In the genomic region with DNA sequence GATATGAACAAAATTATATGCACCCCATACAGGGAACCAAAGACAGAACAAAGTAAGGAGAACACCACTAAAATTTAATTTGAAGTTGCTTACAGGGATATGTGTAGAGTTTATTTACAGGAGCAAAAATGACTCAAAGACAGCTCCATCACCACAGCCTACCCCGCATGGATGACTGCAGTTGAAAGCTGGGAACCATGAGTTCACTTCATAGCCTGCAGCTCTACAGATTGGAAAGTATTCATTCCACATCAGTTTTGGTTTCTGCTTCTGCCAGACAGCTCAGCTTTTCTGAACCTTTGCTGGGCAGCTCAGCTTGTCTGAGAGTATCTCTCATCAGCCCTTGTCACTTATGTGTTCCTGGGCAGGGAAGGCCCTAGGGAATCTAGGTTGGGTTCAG, we compare ENCODE assay signal across 16 mouse cellular contexts.
"Had no signal": no experiment of that assay in that cellular context is flagged by ENCODE, and none has a peak within 500 bp of the region (broad histone marks: within the 10 kb centered on the region; RNA-seq: fewer than 3 reads in every experiment).

No protein-coding gene starts in this region.

- H3K4me2 ChIP-seq: neural tube, embryonic 13.5 days; neural tube, embryonic 15.5 days; stomach, embryonic 15.5 days had no signal

- H3K4me3 ChIP-seq: neural tube, embryonic 13.5 days; neural tube, embryonic 15.5 days; stomach, embryonic 15.5 days had no signal

- H3K27me3 ChIP-seq: neural tube, embryonic 13.5 days; neural tube, embryonic 15.5 days; stomach, embryonic 15.5 days had no signal

- H3K9ac ChIP-seq: neural tube, embryonic 13.5 days; neural tube, embryonic 15.5 days; stomach, embryonic 15.5 days had no signal

- H3K4me1 ChIP-seq: neural tube, embryonic 13.5 days; neural tube, embryonic 15.5 days; stomach, embryonic 15.5 days had no signal

- H3K9me3 ChIP-seq: neural tube, embryonic 13.5 days; neural tube, embryonic 15.5 days; stomach, embryonic 15.5 days had no signal

- DNase-seq: retina, postnatal 1 day; right cerebral cortex, adult 18-20 months; right cerebral cortex, postnatal 14 days; right cerebral cortex, postnatal 25 days; right cerebral cortex, postnatal 4 days; spleen, adult 18-20 months; thymus, adult 18-20 months; thymus, adult 2 months; thymus, postnatal 14 days; thymus, postnatal 25 days; thymus, postnatal 36 days; thymus, postnatal 4 days had no signal

- H3K36me3 ChIP-seq: neural tube, embryonic 13.5 days; neural tube, embryonic 15.5 days; stomach, embryonic 15.5 days had no signal

- H3K27ac ChIP-seq: neural tube, embryonic 13.5 days; neural tube, embryonic 15.5 days; stomach, embryonic 15.5 days; stomach, postnatal 0 days had no signal
